Mouse (Mus musculus) embryonic fibroblast, embryonic 13.5 days (primary cell): ENCODE measurements at regions not wholly inside any gene's neighbourhood (a gene's known extent, or its start where the extent isn't known, plus 50 kb on each side); places are given as distances from the start of the nearest gene placed in this dataset.

Experiments used
- CTCF ChIP-seq: IDR thresholded peaks from 2 replicates; pipeline ENCODE4 v1.5.1; 2011; ENCODE audit warnings: mild to moderate bottlenecking, control low read depth, low read length, moderate library complexity, borderline replicate concordance; ENCODE audit not compliant: insufficient read depth
- POLR2A ChIP-seq: IDR thresholded peaks from 2 replicates; pipeline ENCODE4 v1.6.1; 2011; ENCODE audit warnings: low read depth, mild to moderate bottlenecking, control low read depth, low read length, moderate library complexity

DNA sequence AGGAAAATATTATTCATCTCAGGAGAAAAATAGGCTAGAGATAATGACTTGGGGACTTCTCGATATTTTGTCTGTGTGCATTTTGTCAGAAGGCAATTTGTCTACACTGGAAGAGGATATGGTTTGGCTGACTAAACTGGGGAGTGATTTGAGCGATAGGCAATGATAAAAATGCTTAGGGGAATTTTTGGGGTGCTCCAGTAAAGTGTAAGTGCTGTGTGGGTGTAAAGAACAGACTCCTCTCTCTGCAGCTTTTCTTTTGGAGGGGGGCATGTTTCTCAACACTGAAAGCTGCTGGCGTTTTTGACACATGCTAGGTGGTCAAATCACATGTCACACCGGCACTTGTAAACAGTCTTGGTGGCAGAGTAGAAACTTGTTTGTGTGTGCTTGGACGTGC lies 171.4 kb downstream of the Kcnrg start:
- TF ChIP-seq POLR2A (no peak), CTCF (no peak)
